Mouse (Mus musculus) right cerebral cortex, postnatal 4 days (tissue): ENCODE data around the gene Esyt1.
"Not testable (repeated sequence)": the region's sequence is repeated elsewhere in the genome, so short reads cannot be mapped to it uniquely, and the experiment has no call there.

Experiments used
- DNase-seq: peaks from one replicate; pipeline ENCODE4 v3.0.0-alpha.2; 2022

Esyt1 gene

DNA sequence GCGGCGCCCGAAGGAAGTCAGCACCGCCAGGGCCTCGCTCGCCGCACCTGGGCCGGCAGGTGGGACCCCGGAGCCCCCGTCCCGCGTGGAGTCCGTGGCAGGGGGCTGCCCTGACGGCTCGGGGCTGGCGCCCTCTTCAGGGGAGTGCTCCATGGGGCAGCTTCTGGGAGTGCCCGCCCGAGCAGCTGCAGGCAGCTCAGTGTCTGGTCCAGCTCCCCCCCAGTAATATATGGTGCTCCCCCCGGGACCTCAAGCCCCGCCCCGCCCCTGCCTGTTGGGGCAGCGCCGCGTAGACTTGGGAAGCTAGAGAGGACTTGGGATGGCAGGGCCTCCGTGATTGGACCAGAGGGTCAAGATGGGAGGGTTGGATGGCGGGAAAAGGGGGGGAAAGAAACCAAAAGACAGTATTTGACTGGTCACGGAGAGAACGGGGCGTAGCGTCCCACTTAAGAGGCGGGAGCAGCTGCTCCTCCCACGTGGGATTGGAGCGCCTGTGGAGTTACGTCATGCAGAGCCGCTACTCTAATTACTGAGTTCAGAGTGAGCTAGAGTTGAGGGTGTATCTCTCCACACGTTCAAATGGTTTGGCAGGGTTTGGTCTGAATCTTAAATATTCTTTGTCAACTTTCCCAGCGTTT is at the start of gene Esyt1:
TSS of gene Esyt1 (minus strand) at position 201 of the 638 bp plus-strand sequence.
- peak; percentile 73 for DNase-seq

DNA sequence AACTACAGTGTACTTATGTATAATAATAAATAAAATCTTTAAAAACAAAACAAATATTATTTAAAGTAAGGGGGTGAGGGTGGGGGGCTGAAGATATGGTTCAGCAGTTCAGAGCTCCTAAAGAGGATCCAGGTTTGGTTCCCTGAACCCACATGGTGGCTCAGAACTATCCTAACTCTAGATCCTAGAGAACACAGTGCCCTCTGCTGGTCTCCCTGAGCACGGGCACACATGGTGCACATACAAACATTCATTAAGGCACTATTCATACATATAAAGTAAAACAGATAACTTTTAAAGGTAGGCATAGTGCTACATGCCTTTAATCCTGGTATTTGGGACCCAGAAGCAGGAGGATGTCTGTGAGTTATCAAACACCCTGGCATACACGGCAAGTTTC is 49.4 kb upstream of the Esyt1 start:
- DNase-seq, result no peak

DNA sequence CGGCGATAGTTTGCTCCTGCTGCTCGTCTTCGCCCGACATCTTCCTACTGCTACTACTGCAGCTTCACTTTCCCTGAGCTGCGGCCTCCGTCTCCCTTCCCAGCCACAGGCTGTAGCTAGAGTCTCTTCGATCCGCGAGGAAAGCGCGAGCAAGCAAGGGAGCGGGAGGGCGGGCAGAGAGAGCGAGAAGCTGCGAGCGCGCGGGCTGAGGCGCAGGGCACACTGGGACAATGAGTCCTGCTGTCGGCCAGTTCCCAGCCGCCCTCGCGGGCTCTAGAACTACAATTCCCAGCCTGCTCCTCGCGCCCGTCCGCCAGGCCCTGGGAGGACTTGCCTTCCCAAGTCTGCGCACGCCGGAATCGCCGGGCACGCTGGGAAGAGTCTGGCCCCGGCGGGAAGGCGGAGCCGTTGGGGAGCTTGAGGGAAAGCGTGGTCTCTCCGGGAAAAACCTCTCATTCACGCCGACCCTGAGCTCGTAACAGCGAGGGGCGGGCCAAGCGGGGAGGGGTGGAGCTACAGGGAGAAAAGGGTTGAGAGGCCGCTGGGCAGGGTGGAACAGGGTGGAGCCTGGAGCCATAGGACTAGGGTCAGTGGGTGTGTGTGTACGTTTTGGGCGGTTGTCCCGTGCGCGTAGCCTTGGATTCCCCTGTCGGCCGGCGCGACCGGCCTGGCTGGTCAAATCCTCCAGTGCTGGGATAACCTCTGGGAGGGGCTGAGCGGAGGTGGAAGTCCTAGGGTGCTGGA is 40.3 kb upstream of the Esyt1 start, which contains the start of gene Pa2g4:
TSS of gene Pa2g4 (minus strand) at position 200 of the 744 bp plus-strand sequence.
- peak; percentile 95 for DNase-seq

DNA sequence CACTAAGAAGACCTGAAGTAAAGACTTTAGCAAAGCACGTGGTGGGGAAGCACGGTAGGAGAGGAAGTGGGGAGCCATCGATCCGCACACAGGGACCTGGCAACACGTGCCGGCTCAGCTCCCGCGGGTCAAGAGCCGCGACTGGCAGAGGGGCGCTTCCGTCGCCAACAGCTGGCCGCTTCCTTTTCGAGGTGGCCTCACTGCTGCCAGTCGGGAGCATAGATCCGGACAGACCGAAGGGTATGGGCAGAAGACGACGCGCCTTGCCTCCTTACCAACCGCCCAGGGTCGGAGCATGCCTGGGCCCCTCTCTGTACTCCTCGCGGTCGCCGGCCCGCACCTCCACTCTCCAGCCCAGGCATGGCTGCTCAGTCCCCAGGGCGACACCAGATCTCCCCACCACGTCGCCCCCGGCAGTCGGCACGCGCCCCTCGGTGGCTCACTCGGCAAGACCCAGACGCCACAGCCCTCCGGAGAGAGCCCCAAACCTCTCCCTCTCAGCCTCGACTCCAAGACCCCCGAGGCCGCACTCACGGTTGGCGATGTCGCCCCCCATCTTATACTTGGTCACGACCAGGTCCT is 39.6 kb upstream of the Esyt1 start:
- DNase-seq, result no peak

DNA sequence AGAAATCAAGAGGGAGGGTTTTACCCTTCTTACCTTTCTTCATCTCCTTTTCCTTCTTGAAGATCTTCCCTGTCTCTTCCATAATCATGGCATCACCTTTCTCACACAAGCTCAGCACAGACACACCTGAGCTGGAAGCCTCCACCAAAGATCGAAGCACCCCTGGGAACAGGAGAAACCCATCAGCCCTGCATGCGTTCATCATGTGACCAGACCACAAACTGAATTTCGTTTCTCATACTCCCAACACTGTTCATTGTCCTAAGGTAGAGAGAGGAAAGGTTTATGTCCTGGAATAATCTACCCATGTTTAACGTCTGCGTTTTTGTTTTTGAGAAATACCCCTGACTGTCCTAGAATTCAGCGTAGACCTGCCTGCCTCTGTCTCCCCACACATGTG is 37.9 kb upstream of the Esyt1 start:
- DNase-seq, result no peak

DNA sequence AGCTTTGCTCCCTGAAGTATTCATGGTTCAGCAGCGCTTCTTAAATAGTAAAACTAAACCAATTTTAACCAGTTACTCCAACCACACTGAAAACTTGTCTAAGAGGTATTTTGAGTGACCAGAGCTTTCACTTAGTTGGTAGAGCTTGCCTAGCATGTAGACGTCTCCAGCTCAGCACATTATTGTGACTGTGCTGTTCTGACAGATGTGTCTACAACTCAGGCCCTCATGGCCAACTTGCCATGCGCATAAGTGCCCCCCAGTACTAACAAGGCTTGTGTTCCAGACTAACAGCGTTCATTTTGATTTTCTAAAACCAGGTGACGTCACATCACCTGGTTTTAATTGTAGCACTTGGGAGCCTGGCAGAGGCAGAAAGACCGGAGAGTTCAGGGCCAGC is 31.3 kb upstream of the Esyt1 start:
- no peak for DNase-seq

DNA sequence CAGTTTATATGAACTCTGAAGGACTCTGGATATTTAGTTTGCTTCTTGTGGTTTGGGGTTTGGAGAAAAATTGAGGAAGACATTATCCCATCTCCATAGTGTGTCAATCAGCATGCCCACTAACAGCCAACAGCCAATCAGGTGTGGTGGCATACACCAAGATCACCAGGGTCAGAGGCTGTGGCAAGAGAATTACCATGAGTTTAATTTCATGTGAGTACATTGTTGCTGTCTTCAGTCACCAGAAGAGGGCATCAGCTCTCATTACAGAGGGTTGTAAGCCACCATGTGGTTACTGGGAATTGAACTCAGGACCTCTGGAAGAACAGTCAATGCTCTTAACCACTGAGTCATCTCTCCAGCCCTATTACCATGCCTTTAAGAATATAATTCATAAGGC is 30.6 kb upstream of the Esyt1 start:
- DNase-seq, result no peak

DNA sequence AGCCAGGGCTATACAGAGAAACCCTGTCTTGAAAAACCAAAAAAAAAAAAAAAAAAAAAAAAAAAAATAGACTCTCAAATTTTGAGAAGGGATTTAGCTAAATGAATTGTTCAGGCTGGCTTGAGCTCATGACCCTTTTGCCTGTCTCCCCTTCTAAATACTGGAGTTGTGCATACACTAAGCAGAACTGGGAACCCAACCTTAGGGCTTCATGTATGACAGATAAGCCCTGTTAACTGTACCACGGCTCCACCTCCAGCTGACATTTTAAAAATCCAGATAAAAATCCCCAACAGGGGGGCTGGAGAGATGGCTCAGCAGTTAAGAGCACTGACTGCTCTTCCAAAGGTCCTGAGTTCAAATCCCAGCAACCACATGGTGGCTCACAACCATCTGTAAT is 29.9 kb upstream of the Esyt1 start:
- DNase-seq, result not testable (repeated sequence)

DNA sequence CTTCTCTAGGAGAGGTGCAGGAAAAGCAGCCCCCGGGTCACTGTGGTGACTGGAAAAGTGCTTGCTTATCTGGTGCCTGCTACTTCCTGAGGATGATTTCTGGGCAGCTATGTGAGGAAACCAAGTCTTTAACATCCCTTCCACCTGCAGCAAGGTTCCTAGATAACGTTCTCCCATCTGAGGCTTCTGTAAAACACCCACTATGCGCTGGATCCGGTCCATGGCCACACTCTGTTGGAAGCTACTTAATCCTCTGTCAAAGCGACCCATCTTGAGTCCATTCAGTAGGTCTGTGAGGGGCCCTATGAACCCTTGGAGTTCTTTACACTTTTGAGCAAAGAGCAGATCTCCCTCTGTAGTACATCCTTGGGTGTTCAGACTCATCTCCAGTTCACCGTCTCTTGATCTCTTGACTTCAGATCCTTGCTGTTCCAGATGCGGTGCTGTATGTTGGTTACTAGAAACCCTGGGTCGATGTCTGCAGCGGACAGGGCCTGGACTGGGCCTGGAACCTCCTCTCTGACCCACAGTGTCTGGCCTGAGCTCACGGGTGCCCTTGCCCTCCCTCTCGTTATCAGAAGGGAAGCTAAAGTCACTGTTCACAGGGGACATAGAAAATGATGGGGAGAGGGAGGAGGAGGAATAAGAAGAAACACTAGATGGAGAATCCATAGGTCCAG is 24.6 kb upstream of the Esyt1 start:
- not testable (repeated sequence) for DNase-seq

DNA sequence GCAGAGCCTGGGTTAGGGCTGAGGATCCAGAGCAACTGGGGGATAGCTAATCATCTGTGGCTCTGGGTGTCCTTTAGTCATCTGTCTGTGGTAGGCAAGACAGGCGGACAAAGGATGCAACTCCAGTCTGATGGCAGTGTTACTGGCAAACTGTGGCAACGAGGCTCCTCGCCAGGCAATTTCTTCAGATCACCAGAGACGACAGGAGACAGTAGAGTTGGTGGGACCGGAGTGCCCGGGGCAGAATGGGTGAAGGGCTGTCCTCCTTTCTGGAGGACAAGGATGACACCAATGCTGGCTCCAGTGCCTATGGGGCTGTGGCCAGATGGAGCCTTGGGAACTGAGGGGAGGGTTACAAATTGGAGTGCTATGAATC is 24.0 kb upstream of the Esyt1 start:
- peak; percentile 28 for DNase-seq

DNA sequence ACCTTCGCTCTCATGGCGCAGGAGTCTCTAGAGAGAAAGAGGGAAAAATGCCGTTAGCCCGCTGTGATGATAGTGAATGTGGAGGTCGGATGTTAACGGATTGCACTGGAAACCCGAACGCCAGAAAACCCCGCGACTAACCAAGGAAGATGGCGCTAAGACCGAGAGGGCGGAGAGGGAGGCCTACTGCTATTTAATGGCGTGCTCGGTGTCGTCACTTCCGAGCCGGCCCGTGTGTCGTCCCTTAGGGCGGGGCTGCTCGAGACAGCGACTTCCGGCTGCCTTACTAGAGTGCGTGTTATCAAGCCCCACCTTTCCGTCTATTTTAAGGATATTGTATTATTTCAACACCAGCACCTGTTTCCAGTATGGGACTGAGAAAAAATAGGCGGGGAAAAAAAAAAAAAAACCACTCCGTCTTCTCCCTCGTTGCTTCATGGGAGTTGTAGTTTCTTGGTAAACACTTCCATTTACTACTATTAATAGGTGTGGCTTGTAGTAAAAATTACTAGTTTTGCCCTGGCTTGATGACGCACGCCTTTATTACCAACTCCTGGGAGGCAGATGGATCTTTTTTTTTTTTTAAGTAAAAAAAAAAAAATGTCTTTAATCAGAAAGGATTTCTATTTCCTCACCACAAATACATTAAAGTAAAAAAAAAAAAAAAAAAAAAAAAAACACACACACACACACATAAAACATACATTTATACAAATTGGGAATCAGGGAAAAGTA is 23.4 kb upstream of the Esyt1 start, which contains the start of gene Rpl41:
TSS of gene Rpl41 (minus strand) at position 359 of the 735 bp plus-strand sequence.
- DNase-seq, result peak; percentile 81

DNA sequence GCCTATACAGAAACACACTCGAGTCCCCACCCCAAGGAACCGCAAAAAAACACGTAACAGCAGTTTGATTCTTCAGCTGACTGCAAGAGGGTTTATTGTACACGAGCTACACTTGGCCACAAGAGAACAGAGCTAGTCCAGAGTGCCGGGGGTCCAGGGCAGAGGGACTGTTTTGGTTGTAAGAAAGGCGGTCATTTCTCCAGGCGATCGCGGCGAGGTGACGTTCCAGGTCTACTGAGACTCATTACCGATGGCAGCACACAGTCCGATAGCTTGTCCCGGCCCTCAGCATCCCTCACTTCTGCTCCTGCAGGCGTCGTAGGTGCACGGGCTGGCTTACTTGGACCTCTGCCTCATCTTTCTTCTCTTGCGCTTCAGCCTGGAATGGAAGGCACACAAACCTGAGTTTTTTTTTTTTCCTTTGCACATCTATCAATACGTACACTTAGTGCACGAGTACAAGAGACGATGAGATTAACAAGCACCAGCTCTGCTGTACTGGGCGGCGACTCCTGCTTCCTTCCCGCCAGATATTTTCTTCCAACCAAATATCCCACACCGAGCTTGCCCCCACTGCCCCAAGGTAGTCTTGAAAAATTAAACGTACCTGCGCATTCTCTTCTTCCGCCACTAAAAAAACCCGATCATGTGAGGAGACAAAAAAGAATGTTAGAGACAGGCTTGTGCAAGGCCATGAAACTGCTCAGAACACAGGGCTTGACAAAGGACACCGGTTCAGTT is 22.6 kb upstream of the Esyt1 start:
- DNase-seq, result peak; percentile 19

DNA sequence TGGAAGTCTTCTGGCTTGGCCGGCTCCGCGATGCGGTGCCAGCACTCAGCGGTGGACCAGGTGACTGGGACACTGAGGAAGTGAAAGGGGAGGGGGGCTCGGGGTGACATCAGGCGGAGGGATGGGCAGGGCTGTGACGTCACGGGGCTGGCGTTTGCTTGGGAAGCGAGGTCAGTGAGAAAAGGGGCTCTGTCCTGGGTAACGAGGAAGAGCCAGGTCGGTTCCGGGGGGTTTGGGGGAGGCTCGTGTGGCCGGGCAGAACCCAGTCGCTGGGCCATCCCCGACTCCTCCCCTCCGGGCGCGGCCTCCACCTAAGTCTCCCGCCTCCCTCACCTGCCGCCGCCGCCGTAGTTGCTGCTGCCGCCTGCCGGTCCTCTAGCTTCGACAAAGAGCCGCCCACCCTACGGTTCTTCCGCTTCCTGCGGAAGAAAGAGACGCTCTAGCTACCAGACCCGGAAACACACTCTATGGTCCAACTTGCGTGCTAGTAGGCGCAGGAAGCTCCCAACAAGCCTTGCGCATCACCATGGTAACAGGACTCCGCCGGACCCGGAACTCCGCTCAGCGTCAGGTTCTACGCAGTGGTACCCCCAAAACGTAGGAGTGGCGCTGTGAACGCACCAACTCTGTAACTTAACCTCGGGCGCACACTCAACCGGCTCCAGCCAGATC is 21.8 kb upstream of the Esyt1 start, which contains the start of gene Zc3h10:
TSS of gene Zc3h10 (minus strand) at position 414 of the 672 bp plus-strand sequence.
- DNase-seq, result peak; percentile 85

DNA sequence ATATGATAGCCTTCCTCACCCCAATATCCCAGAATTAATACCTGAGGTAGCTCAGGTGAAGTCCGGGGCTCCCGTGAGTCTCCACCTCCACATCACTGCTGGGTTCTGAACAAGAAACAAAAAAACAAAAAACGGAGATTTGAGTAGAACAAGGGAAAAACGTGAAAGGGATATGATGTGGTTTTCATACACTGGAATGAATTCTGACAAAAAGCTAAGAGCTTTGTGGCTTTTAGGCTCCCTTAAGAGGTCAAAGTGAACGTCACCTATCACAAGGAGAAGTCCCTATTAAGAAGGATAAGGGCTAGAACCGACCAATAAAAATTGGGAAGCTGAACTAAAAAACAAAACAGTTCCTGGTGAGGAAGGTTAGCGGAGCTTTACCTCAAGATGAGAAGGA is 21.1 kb upstream of the Esyt1 start:
- no peak for DNase-seq

DNA sequence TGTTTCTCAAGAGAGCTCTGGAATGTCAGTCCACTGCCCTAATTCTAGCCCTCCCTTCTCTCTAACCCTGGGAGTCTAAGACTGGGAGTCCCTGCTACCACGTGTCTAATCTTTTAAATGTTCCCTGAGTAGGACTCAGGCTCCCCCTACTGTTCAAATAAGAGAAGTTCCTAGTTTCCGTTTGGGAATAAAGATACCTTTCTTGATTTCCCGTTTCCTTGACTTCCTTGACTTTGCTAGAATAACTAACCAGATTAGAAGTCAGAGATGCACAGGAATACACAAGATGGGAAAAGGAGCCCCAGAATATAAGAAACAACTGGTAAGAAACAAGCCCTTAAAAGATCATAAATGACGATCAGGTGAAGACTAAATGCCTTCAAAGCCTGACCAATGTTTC is 20.7 kb upstream of the Esyt1 start:
- DNase-seq, result no peak

DNA sequence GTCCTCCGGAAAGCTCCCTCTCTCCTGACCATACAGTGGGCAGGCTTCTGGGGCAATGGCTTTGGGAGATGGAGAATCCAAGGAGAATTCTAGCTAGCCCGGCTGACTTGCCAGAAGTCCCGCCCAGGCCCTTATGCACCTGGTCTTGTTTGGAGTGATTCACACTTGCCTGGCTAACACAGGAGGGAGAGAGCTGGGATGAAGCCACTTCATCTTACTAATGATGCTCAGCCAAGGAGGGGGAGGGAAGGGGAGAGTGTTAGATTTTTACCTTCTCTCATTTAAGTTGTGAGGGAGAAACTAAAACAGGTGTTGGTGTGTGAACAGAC is 19.9 kb upstream of the Esyt1 start:
- no peak for DNase-seq

DNA sequence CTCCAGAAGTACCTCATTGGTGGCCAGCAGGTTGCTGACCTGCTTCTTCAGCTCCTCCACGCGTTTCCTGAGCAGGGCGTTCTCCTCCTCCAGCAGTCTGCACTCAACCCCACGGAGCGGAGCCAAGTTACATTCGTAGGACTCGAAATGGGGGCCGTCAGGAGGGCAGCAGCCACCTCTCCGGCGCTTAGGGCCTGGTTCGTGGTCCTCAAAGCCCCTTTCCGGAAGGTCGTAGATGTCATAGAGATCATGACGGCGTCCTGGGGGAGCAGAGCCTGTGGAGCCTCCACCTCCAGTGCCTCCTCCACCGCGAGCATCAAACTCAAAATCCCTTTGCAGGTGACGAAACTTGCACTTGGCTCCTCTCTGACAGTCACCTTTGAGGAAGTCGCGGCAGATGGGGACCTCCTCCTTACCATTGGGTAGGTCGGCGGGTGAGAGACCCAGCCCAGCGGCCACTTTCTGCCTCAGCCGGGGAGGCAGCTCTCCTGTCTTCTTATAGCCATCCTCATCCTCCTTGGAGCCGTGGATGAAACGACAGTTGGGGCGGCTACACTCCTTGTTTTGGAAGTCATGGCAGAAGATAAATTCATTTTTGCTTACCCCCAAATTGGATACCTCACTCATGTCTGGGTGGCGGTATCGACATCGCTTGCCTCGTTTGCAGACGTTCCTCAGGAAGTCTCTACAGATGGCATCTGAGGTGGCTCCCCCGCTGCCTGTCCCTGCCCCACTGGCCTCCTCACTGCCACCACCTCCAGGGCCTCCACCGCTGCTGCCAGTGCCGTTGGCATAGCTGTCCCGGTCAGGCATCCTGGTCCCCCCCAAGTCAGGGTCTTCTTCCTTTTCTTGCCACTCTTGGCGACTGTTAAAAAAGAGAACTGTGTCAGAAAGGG is 19.3 kb upstream of the Esyt1 start:
- no peak for DNase-seq

DNA sequence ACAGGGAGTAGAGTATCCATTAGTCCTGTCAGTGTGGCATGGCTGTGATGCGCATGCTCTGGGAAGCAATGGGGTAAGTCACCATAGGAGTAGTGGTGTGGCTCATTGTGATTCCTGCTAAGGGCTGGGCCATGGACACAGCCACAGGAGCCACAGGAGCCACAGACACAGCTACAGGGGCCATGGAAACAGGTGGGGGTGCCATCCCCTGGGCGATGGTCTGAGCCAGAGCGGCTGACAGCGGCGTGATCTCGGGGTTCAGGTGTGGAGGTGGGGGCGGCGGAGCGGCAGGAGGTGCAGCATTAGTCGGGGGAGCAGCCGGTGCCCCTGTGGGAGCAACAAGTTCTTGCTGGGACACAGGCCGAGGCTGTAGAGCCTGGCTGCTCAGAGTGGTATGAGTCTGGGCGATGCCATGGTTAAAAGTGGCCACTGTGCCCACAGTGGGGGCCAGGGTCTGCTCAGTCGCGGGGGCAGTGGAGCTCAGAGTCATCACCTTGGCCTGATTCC is 18.5 kb upstream of the Esyt1 start:
- DNase-seq, result no peak

DNA sequence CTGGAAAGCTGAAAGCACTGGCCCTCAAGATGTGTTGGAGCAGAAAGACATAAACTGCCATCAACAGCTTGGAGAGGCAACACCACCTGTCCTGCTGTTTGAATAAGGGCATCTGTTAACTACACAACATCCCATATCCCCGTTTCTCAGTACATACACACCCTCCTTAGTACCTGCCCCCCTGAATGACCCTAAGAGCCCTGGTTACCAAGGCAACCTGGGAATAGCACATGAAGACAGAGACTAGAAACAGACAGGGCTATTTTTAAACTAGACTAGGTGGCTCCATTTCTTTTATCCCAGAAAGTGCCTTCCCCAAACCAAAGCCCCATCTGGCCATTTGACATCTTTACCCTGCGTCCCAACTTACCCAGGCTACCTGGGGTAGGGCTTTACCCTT is 17.4 kb upstream of the Esyt1 start:
- DNase-seq, result no peak

DNA sequence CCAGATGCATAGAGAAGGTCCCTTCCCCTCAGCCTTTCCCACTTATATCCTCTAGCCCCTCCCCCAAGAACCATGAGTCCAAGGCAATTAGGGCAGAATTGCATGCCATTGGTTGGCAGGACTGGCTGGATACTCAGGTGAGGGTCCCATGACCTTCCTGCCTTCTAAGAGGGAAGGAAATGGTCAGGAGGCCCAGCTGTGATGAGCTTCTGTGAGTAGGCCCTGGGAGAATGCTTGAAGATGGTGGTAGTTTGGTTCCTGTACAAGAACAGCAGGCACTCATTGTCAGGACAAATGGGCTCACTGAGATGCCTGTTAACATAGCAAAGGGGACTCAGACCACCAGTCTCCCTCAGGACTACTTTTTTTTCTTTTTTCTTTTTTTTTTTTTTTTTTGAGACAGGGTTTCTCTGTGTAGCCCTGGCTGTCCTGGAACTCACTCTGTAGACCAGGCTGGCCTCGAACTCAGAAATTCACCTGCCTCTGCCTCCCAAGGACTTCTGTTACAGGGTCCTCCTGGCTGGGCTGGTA is 12.7 kb upstream of the Esyt1 start:
- DNase-seq, result no peak
